Mouse (Mus musculus): Measurements from ENCODE around the gene Arhgdig. TPM values are rescaled to one million over a fixed set of nuclear protein-coding genes. Genes with fewer than 3 reads are reported as not detected.
"Not testable (repeated sequence)": the region's sequence is repeated elsewhere in the genome, so short reads cannot be mapped to it uniquely, and the experiment has no call there.

The Arhgdig gene
- polyA plus RNA-seq, 1 experiment from 2014 or later: 65.7 TPM

- ATAC-seq (ENCODE audit: low FRiP score): no peak
- no peak overlapping the region; the same call in 1 of the 2 replicates for H3K4me3 ChIP-seq
- no peak overlapping the region for H3K27ac ChIP-seq
- peaks cover 42% of the 10 kb centered on the region for H3K4me1 ChIP-seq (replicated peaks)
- H3K27me3 ChIP-seq: peaks cover 75% of the 10 kb centered on the region
- H3K9ac ChIP-seq: no peak overlapping the region
- H3K4me2 ChIP-seq: peak overlapping the region; percentile 94; the same call in 1 of the 2 replicates
- no peaks in the 10 kb centered on the region for H3K9me3 ChIP-seq
- H3K36me3 ChIP-seq: peaks cover 12% of the 10 kb centered on the region
These were observed 5.6 kb downstream of the Arhgdig start for GRCm38 (mm10) chr17:26201998-26202397.

- Histone ChIP-seq H3K9ac (peak overlapping the region; percentile 82), H3K9me3 (no peaks in the 10 kb centered on the region), H3K4me1 (replicated peaks) (peaks cover 42% of the 10 kb centered on the region), H3K27ac (0 out of 2 replicates have a peak overlapping the region, but pooled peaks have one; percentile 23), H3K27me3 (peaks cover 71% of the 10 kb centered on the region), H3K4me3 (peak overlapping the region; percentile 63), H3K36me3 (peaks cover 21% of the 10 kb centered on the region), H3K4me2 (peak overlapping the region; percentile 94)
- under 1% methylated on average over 92 of the region's 92 CpGs for WGBS
- ATAC-seq (ENCODE audit: low FRiP score): peak; percentile 71
These were observed 6.5 kb downstream of the Arhgdig start for GRCm38 (mm10) chr17:26200831-26201705.

- H3K4me2 ChIP-seq: peak within 1 kb of the TSS; percentile 94
These were observed 8.7 kb downstream of the Arhgdig start, which contains the start of gene Pdia2 for GRCm38 (mm10) chr17:26198892-26199291. Pdia2 (minus strand) TSS chr17:26199087.

GRCm38 (mm10) chr17:26192481-26193190 lies 14.9 kb downstream of the Arhgdig start:
- Histone ChIP-seq H3K4me2 (no peak overlapping the region), H3K4me1 (replicated peaks) (no peaks in the 10 kb centered on the region), H3K4me3 (no peak overlapping the region), H3K9ac (no peak overlapping the region), H3K36me3 (peaks cover 99% of the 10 kb centered on the region), H3K27ac (no peak overlapping the region), H3K9me3 (no peaks in the 10 kb centered on the region), H3K27me3 (no peaks in the 10 kb centered on the region)
- no peak for ATAC-seq (ENCODE audit: low FRiP score)
- WGBS: 98% methylated on average over 15 of the region's 15 CpGs

More at GRCm38 (mm10) chr17:26198892-26199291, 8.7 kb downstream of the Arhgdig start, which contains the start of gene Pdia2:
- Histone ChIP-seq H3K9me3 (no peaks in the 10 kb centered on the region), H3K4me1 (replicated peaks) (peaks cover 36% of the 10 kb centered on the region), H3K27me3 (peaks cover 52% of the 10 kb centered on the region), H3K36me3 (peaks cover 43% of the 10 kb centered on the region), H3K9ac (no peak within 1 kb of the TSS; the same call in 1 of the 2 replicates), H3K27ac (no peak within 1 kb of the TSS), H3K4me3 (no peak within 1 kb of the TSS)
- 77% methylated on average over 4 of the region's 4 CpGs for WGBS
- ATAC-seq (ENCODE audit: low FRiP score): no peak

- H3K9me3 ChIP-seq; H3K9ac ChIP-seq; H3K4me3 ChIP-seq; H3K27me3 ChIP-seq; H3K27ac ChIP-seq; ATAC-seq (ENCODE audit: low FRiP score); H3K4me1 ChIP-seq (replicated peaks); H3K4me2 ChIP-seq: not testable (repeated sequence)
- whole genome bisulfite sequencing: 92% methylated on average over 7 of the region's 7 CpGs
- H3K36me3 ChIP-seq: peaks cover 99% of the 10 kb centered on the region
These were observed 16.1 kb downstream of the Arhgdig start for GRCm38 (mm10) chr17:26191486-26191885.

GRCm38 (mm10) chr17:26188091-26188805 lies 19.3 kb downstream of the Arhgdig start:
- 95% methylated on average over 11 of the region's 11 CpGs for WGBS
- ATAC-seq (ENCODE audit: low FRiP score): no peak
- H3K4me3 ChIP-seq: no peak overlapping the region

GRCm38 (mm10) chr17:26187592-26187991 lies 20.0 kb downstream of the Arhgdig start:
- no peak overlapping the region for H3K27ac ChIP-seq
- no peak overlapping the region for H3K4me2 ChIP-seq
- no peak overlapping the region for H3K4me3 ChIP-seq
- H3K27me3 ChIP-seq: no peaks in the 10 kb centered on the region
- H3K36me3 ChIP-seq: peaks cover 94% of the 10 kb centered on the region
- no peaks in the 10 kb centered on the region for H3K4me1 ChIP-seq (replicated peaks)
- H3K9me3 ChIP-seq: no peaks in the 10 kb centered on the region
- no peak for ATAC-seq (ENCODE audit: low FRiP score)
- H3K9ac ChIP-seq: no peak overlapping the region
- WGBS: 97% methylated on average over 5 of the region's 5 CpGs

More at GRCm38 (mm10) chr17:26188091-26188805, 19.3 kb downstream of the Arhgdig start:
- Histone ChIP-seq H3K4me2 (no peak overlapping the region), H3K9me3 (no peaks in the 10 kb centered on the region), H3K27me3 (no peaks in the 10 kb centered on the region), H3K36me3 (peaks cover 96% of the 10 kb centered on the region), H3K27ac (no peak overlapping the region), H3K9ac (no peak overlapping the region), H3K4me1 (replicated peaks) (no peaks in the 10 kb centered on the region)

GRCm38 (mm10) chr17:26181179-26181578 lies 26.4 kb downstream of the Arhgdig start:
- no peaks in the 10 kb centered on the region for H3K9me3 ChIP-seq
- ATAC-seq (ENCODE audit: low FRiP score): no peak
- no peak overlapping the region for H3K4me3 ChIP-seq
- no peaks in the 10 kb centered on the region for H3K27me3 ChIP-seq
- WGBS: 97% methylated on average over 3 of the region's 3 CpGs
- no peak overlapping the region for H3K27ac ChIP-seq
- no peak overlapping the region for H3K4me2 ChIP-seq
- no peaks in the 10 kb centered on the region for H3K4me1 ChIP-seq (replicated peaks)
- H3K9ac ChIP-seq: no peak overlapping the region
- H3K36me3 ChIP-seq: peaks cover 54% of the 10 kb centered on the region

- Histone ChIP-seq H3K4me1 (replicated peaks) (no peaks in the 10 kb centered on the region), H3K36me3 (peaks cover 48% of the 10 kb centered on the region), H3K27ac (no peak overlapping the region), H3K9me3 (no peaks in the 10 kb centered on the region), H3K4me3 (no peak overlapping the region), H3K4me2 (no peak overlapping the region), H3K9ac (no peak overlapping the region), H3K27me3 (no peaks in the 10 kb centered on the region)
- ATAC-seq (ENCODE audit: low FRiP score): no peak
These were observed 29.0 kb downstream of the Arhgdig start for GRCm38 (mm10) chr17:26178611-26179010.

GRCm38 (mm10) chr17:26175248-26175647 lies 32.3 kb downstream of the Arhgdig start:
- H3K4me3 ChIP-seq: not testable (repeated sequence)

GRCm38 (mm10) chr17:26168039-26168438 lies 39.5 kb downstream of the Arhgdig start:
- no peak overlapping the region for H3K4me3 ChIP-seq
- no peak overlapping the region for H3K27ac ChIP-seq
- no peak for ATAC-seq (ENCODE audit: low FRiP score)
- H3K9me3 ChIP-seq: no peaks in the 10 kb centered on the region
- no peaks in the 10 kb centered on the region for H3K27me3 ChIP-seq
- WGBS: 85% methylated on average over 2 of the region's 2 CpGs
- H3K4me1 ChIP-seq (replicated peaks): peaks cover 12% of the 10 kb centered on the region
- H3K4me2 ChIP-seq: no peak overlapping the region
- peaks cover 3% of the 10 kb centered on the region; the same call in 1 of the 2 replicates for H3K36me3 ChIP-seq
- H3K9ac ChIP-seq: no peak overlapping the region

More at GRCm38 (mm10) chr17:26175248-26175647, 32.3 kb downstream of the Arhgdig start:
- not testable (repeated sequence) for H3K9me3 ChIP-seq; H3K27me3 ChIP-seq; H3K9ac ChIP-seq; H3K4me1 ChIP-seq (replicated peaks); ATAC-seq (ENCODE audit: low FRiP score); H3K27ac ChIP-seq; H3K4me2 ChIP-seq
- H3K36me3 ChIP-seq: peaks cover 38% of the 10 kb centered on the region
- WGBS: 89% methylated on average over 2 of the region's 2 CpGs

- Histone ChIP-seq H3K4me3 (no peak overlapping the region), H3K27ac (no peak overlapping the region), H3K27me3 (no peaks in the 10 kb centered on the region), H3K4me1 (replicated peaks) (peaks cover 12% of the 10 kb centered on the region), H3K36me3 (peaks cover 3% of the 10 kb centered on the region; the same call in 1 of the 2 replicates), H3K9ac (no peak overlapping the region), H3K9me3 (no peaks in the 10 kb centered on the region), H3K4me2 (no peak overlapping the region)
- WGBS: 88% methylated on average over 1 of the region's 1 CpGs
- ATAC-seq (ENCODE audit: low FRiP score): no peak
These were observed 44.9 kb downstream of the Arhgdig start for GRCm38 (mm10) chr17:26162736-26163135.
